9 mouse cellular contexts compared by ENCODE assay signal in genomic region chr4:129237843-129238441, GRCm38 (mm10). TPM values are rescaled to one million over a fixed set of nuclear protein-coding genes. Genes with fewer than 3 reads are reported as not detected.
DNase-seq lines count a peak whose midpoint lies in the region; ATAC-seq and TF ChIP-seq lines count a peak whose summit lies in the region.
"Had no signal": no experiment of that assay in that cellular context is flagged by ENCODE, and none has a peak within 500 bp of the region (broad histone marks: within the 10 kb centered on the region; RNA-seq: fewer than 3 reads in every experiment).

No protein-coding gene starts in this region.

- 10% methylated on average over 21 of the region's 21 CpGs for WGBS in lung, embryonic 15.5 days
- 7% methylated on average over 21 of the region's 21 CpGs for WGBS in embryonic facial prominence, embryonic 15.5 days
- 11% methylated on average over 21 of the region's 21 CpGs for WGBS in kidney, postnatal 0 days
- 7% methylated on average over 21 of the region's 21 CpGs for WGBS in neural tube, embryonic 11.5 days

- H3K36me3 ChIP-seq in lung, embryonic 15.5 days: no peaks in the 10 kb centered on the region
- H3K36me3 ChIP-seq in embryonic facial prominence, embryonic 15.5 days: no peaks in the 10 kb centered on the region
- H3K36me3 ChIP-seq in kidney, postnatal 0 days (ENCODE audit: insufficient read depth, low read length): no peaks in the 10 kb centered on the region
- no peaks in the 10 kb centered on the region for H3K36me3 ChIP-seq in neural tube, embryonic 11.5 days (ENCODE audit: control insufficient read depth, insufficient read depth, low read length)

- peak overlapping the region; percentile 63; the same call in 1 of the 2 replicates for H3K9ac ChIP-seq in lung, embryonic 15.5 days
- H3K9ac ChIP-seq in embryonic facial prominence, embryonic 15.5 days: peak overlapping the region; percentile 55
- H3K9ac ChIP-seq in kidney, postnatal 0 days (ENCODE audit: low read depth, low read length): peak overlapping the region; percentile 72
- H3K9ac ChIP-seq in neural tube, embryonic 11.5 days (ENCODE audit: low read length): peak overlapping the region; percentile 65

- no peak overlapping the region for H3K27ac ChIP-seq in lung, embryonic 15.5 days
- peak overlapping the region; percentile 72 for H3K27ac ChIP-seq in embryonic facial prominence, embryonic 15.5 days (replicated peaks)
- peak overlapping the region; percentile 77 for H3K27ac ChIP-seq in kidney, postnatal 0 days
- no peak overlapping the region for H3K27ac ChIP-seq in neural tube, embryonic 11.5 days (ENCODE audit: low read depth, low read length)
- H3K27ac ChIP-seq: macrophage had no signal

- H3K4me3 ChIP-seq in lung, embryonic 15.5 days: peak overlapping the region; percentile 74
- peak overlapping the region; percentile 70 for H3K4me3 ChIP-seq in embryonic facial prominence, embryonic 15.5 days (replicated peaks)
- H3K4me3 ChIP-seq in kidney, postnatal 0 days (replicated peaks; ENCODE audit: low read depth, low read length): peak overlapping the region; percentile 64
- H3K4me3 ChIP-seq in neural tube, embryonic 11.5 days (ENCODE audit: low read depth, low read length): peak overlapping the region; percentile 81

- H3K4me2 ChIP-seq in lung, embryonic 15.5 days: peak overlapping the region; percentile 99
- H3K4me2 ChIP-seq in embryonic facial prominence, embryonic 15.5 days (replicated peaks): peak overlapping the region; percentile 96
- H3K4me2 ChIP-seq in kidney, postnatal 0 days (ENCODE audit: low read length): peak overlapping the region; percentile 92
- peak overlapping the region; percentile 94 for H3K4me2 ChIP-seq in neural tube, embryonic 11.5 days (ENCODE audit: low read depth)

- H3K4me1 ChIP-seq in lung, embryonic 15.5 days: peaks cover 64% of the 10 kb centered on the region
- H3K4me1 ChIP-seq in embryonic facial prominence, embryonic 15.5 days: peaks cover 72% of the 10 kb centered on the region
- peaks cover 24% of the 10 kb centered on the region for H3K4me1 ChIP-seq in kidney, postnatal 0 days (replicated peaks; ENCODE audit: insufficient read depth, low read length)
- H3K4me1 ChIP-seq in neural tube, embryonic 11.5 days (ENCODE audit: control insufficient read depth, insufficient read depth, low read length): peaks cover 16% of the 10 kb centered on the region; the same call in 1 of the 2 replicates

- no peak for DNase-seq in lung, postnatal 4 days
- peak; percentile 80 for DNase-seq in kidney, postnatal 0 days (ENCODE audit: low spot score)
- DNase-seq in neural tube, embryonic 11.5 days (ENCODE audit: low spot score): peak; percentile 64
- DNase-seq in urinary bladder, adult 18-20 months (ENCODE audit: low spot score in 2 of 2): no peak
- DNase-seq in B cell, adult 2 months: no peak
- DNase-seq in spleen, adult 12 weeks (ENCODE audit: low spot score): no peak

- H3K27me3 ChIP-seq in lung, embryonic 15.5 days: no peaks in the 10 kb centered on the region
- H3K27me3 ChIP-seq in embryonic facial prominence, embryonic 15.5 days: no peaks in the 10 kb centered on the region
- H3K27me3 ChIP-seq in kidney, postnatal 0 days (ENCODE audit: insufficient read depth, low read length): no peaks in the 10 kb centered on the region
- H3K27me3 ChIP-seq in neural tube, embryonic 11.5 days (ENCODE audit: control insufficient read depth, insufficient read depth, low read length): no peaks in the 10 kb centered on the region

- no peak for ATAC-seq in lung, embryonic 15.5 days (ENCODE audit: borderline replicate concordance, extremely low read depth, low FRiP score, low TSS enrichment)
- ATAC-seq in embryonic facial prominence, embryonic 15.5 days (ENCODE audit: insufficient number of reproducible peaks, low FRiP score, low TSS enrichment, low read depth): no peak
- ATAC-seq in kidney, postnatal 0 days (replicated peaks; ENCODE audit: low FRiP score, low read depth): peak; percentile 7; the same call in 1 of the 2 replicates
- ATAC-seq in neural tube, embryonic 11.5 days (ENCODE audit: insufficient read depth, low FRiP score, low TSS enrichment): no peak

- TF ChIP-seq CTCF in kidney, postnatal 0 days (IDR thresholded peaks at IDR 0.05; ENCODE audit: low read depth): no peak

- H3K9me3 ChIP-seq in lung, embryonic 15.5 days: no peaks in the 10 kb centered on the region
- no peaks in the 10 kb centered on the region for H3K9me3 ChIP-seq in embryonic facial prominence, embryonic 15.5 days (replicated peaks)
- H3K9me3 ChIP-seq in kidney, postnatal 0 days (replicated peaks; ENCODE audit: low read length): no peaks in the 10 kb centered on the region
- no peaks in the 10 kb centered on the region for H3K9me3 ChIP-seq in neural tube, embryonic 11.5 days (ENCODE audit: control insufficient read depth, low read length)

RNA-seq across cellular contexts. Expression of gene C77080, which starts 23.3 kb away (rescaled TPM):
- 5.2 and 6.8 TPM in 2 replicates for polyA plus RNA-seq in lung, embryonic 15.5 days (2015; fragmentation: Nextera tagmentation; extraction: Ambion mirVana)
- 8.9 and 10.0 TPM in 2 replicates for polyA plus RNA-seq in embryonic facial prominence, embryonic 15.5 days (2015; fragmentation: Nextera tagmentation; extraction: Ambion mirVana)
- polyA plus RNA-seq in kidney, postnatal 0 days (2015; fragmentation: Nextera tagmentation; extraction: Ambion mirVana): 9.8 and 11.3 TPM in 2 replicates
- polyA plus RNA-seq in neural tube, embryonic 11.5 days (2014; fragmentation: Nextera tagmentation; extraction: Ambion mirVana): 3.9 and 4.3 TPM in 2 replicates

RNA-seq across cellular contexts. Expression of gene Yars, which starts 48.4 kb away (rescaled TPM):
- polyA plus RNA-seq in lung, embryonic 15.5 days (2015; fragmentation: Nextera tagmentation; extraction: Ambion mirVana): 66.4 and 69.8 TPM in 2 replicates
- 75.5 and 83.2 TPM in 2 replicates for polyA plus RNA-seq in embryonic facial prominence, embryonic 15.5 days (2015; fragmentation: Nextera tagmentation; extraction: Ambion mirVana)
- 48.9 and 55.9 TPM in 2 replicates for polyA plus RNA-seq in kidney, postnatal 0 days (2015; fragmentation: Nextera tagmentation; extraction: Ambion mirVana)
- 103 and 115 TPM in 2 replicates for polyA plus RNA-seq in neural tube, embryonic 11.5 days (2014; fragmentation: Nextera tagmentation; extraction: Ambion mirVana)

RNA-seq across cellular contexts. Expression of gene S100pbp, which starts 48.4 kb away (rescaled TPM):
- 13.5 and 14.4 TPM in 2 replicates for polyA plus RNA-seq in lung, embryonic 15.5 days (2015; fragmentation: Nextera tagmentation; extraction: Ambion mirVana)
- polyA plus RNA-seq in embryonic facial prominence, embryonic 15.5 days (2015; fragmentation: Nextera tagmentation; extraction: Ambion mirVana): 17.8 and 18.5 TPM in 2 replicates
- 14.5 and 15.6 TPM in 2 replicates for polyA plus RNA-seq in kidney, postnatal 0 days (2015; fragmentation: Nextera tagmentation; extraction: Ambion mirVana)
- polyA plus RNA-seq in neural tube, embryonic 11.5 days (2014; fragmentation: Nextera tagmentation; extraction: Ambion mirVana): 21.3 and 21.5 TPM in 2 replicates

RNA-seq across cellular contexts. Expression of gene Sync, which starts 49.5 kb away (rescaled TPM):
- polyA plus RNA-seq in lung, embryonic 15.5 days (2015; fragmentation: Nextera tagmentation; extraction: Ambion mirVana): 0.54 and 0.71 TPM in 2 replicates
- 4.9 and 6.9 TPM in 2 replicates for polyA plus RNA-seq in embryonic facial prominence, embryonic 15.5 days (2015; fragmentation: Nextera tagmentation; extraction: Ambion mirVana)
- polyA plus RNA-seq in kidney, postnatal 0 days (2015; fragmentation: Nextera tagmentation; extraction: Ambion mirVana): 0.63 and 0.78 TPM in 2 replicates
- polyA plus RNA-seq in neural tube, embryonic 11.5 days (2014; fragmentation: Nextera tagmentation; extraction: Ambion mirVana): 1.3 and 1.6 TPM in 2 replicates

Comparison
In these comparisons a context has a peak if more than half of its experiments do, and no peak if none do; other contexts are left out.
1. H3K27ac ChIP-seq: peak in embryonic facial prominence, embryonic 15.5 days (single experiment) and kidney, postnatal 0 days (single experiment); none in lung, embryonic 15.5 days (single experiment) and neural tube, embryonic 11.5 days (single experiment).
2. DNase-seq: peak in kidney, postnatal 0 days (single experiment) and neural tube, embryonic 11.5 days (single experiment); none in lung, postnatal 4 days (0 of 2), urinary bladder, adult 18-20 months (0 of 2), B cell, adult 2 months (0 of 2) and spleen, adult 12 weeks (single experiment).
3. Peak in every context shown above with its lines, with median percentiles within 50 percentile points of each other: H3K4me2 ChIP-seq, H3K4me3 ChIP-seq and H3K9ac ChIP-seq.